Mouse (Mus musculus) megakaryocyte, embryonic 14.5 days (primary cell): ENCODE results near the gene Thrap3.

Source experiments
- FLI1 ChIP-seq: IDR thresholded peaks from 2 replicates; pipeline ENCODE4 v1.6.1; 2012; ENCODE audit warnings: low read length, inconsistent platforms, mixed read lengths
- GATA1 ChIP-seq: IDR thresholded peaks from 3 replicates; pipeline ENCODE4 v1.6.1; 2012; ENCODE audit warnings: mixed read lengths, low read length, inconsistent platforms, borderline replicate concordance

DNA sequence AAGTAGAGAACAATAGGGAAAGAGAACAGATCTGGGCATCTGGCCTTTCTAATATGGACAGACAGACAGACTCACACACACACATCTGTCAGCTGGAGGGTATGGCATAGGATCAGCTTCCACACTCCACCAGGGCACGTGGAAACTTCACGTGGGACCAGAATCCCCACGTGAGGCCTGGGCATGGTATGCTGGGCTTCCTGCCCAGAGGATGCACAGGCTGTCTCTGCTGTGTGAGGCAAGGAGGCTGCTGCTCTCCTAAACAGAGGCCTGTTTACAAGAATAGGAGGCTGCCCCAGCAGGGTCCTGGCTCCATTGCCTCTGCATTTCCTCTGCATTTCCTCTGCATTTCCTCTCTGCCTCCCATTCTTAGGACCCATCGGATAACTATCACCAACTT lies 67.9 kb downstream of the Thrap3 start:
- TF ChIP-seq GATA1 (no peak), FLI1 (no peak)
